Mouse (Mus musculus) kidney, postnatal 10 days (tissue): ENCODE data around the gene Slc24a2.

ENCODE experiments used
- DNase-seq: peaks from one replicate; pipeline ENCODE4 v3.0.0; 2021; ENCODE audit warnings: mixed read lengths

The Slc24a2 gene

GRCm38 (mm10) chr4:87229960-87230551, at the start of gene Slc24a2:
Gene Slc24a2, minus strand, starts transcription at chr4:87230477.
- peak; percentile 61 for DNase-seq

- no peak for DNase-seq
Observed at GRCm38 (mm10) chr4:87274825-87275224, 44.5 kb upstream of the Slc24a2 start.

- no peak for DNase-seq
Observed at GRCm38 (mm10) chr4:87274276-87274675, 44.0 kb upstream of the Slc24a2 start.

GRCm38 (mm10) chr4:87273476-87273875, 43.2 kb upstream of the Slc24a2 start:
- no peak for DNase-seq

- DNase-seq: no peak
Observed at GRCm38 (mm10) chr4:87229224-87229959, 885 bp downstream of the Slc24a2 start.

GRCm38 (mm10) chr4:87221586-87221985, 8.7 kb downstream of the Slc24a2 start:
- DNase-seq: peak; percentile 62

- DNase-seq: no peak
Observed at GRCm38 (mm10) chr4:87218196-87218595, 12.1 kb downstream of the Slc24a2 start.

- no peak for DNase-seq
Observed at GRCm38 (mm10) chr4:87211344-87211978, 18.8 kb downstream of the Slc24a2 start.

- no peak for DNase-seq
Observed at GRCm38 (mm10) chr4:87210533-87210932, 19.7 kb downstream of the Slc24a2 start.

- no peak for DNase-seq
Observed at GRCm38 (mm10) chr4:87202081-87202480, 28.2 kb downstream of the Slc24a2 start.

GRCm38 (mm10) chr4:87201229-87201628, 29.0 kb downstream of the Slc24a2 start:
- no peak for DNase-seq

GRCm38 (mm10) chr4:87184147-87184930, 45.9 kb downstream of the Slc24a2 start:
- DNase-seq: no peak

- DNase-seq: no peak
Observed at GRCm38 (mm10) chr4:87177116-87177515, 53.2 kb downstream of the Slc24a2 start.

- DNase-seq: no peak
Observed at GRCm38 (mm10) chr4:87163945-87164344, 66.3 kb downstream of the Slc24a2 start.

GRCm38 (mm10) chr4:87158053-87158452, 72.2 kb downstream of the Slc24a2 start:
- DNase-seq: no peak

- DNase-seq: no peak
Observed at GRCm38 (mm10) chr4:87151990-87152389, 78.3 kb downstream of the Slc24a2 start.

- DNase-seq: no peak
Observed at GRCm38 (mm10) chr4:87149584-87149983, 80.7 kb downstream of the Slc24a2 start.

- no peak for DNase-seq
Observed at GRCm38 (mm10) chr4:87141590-87142365, 88.5 kb downstream of the Slc24a2 start.

GRCm38 (mm10) chr4:87140901-87141300, 89.4 kb downstream of the Slc24a2 start:
- peak; percentile 28 for DNase-seq

- DNase-seq: no peak
Observed at GRCm38 (mm10) chr4:87132525-87132924, 97.8 kb downstream of the Slc24a2 start.

GRCm38 (mm10) chr4:87126756-87127155, 103.5 kb downstream of the Slc24a2 start:
- DNase-seq: no peak

GRCm38 (mm10) chr4:87119758-87120157, 110.5 kb downstream of the Slc24a2 start:
- DNase-seq: no peak
